Mouse (Mus musculus) heart, postnatal 4 days (tissue): ENCODE data around the gene Slc35b2. TPM values are rescaled to one million over a fixed set of nuclear protein-coding genes. Genes with fewer than 3 reads are reported as not detected.

Source experiments
- DNase-seq: peaks from one replicate; pipeline ENCODE4 v3.0.0; 2021
- total RNA-seq, 2 experiments: library from RNA; stranded (reverse); gene quantifications; 2 replicates each; pipeline ENCODE4 v1.2.3; 2021

Slc35b2 gene
- 10 to 100 TPM; 37.3 to 39.2 TPM for total RNA-seq

DNA sequence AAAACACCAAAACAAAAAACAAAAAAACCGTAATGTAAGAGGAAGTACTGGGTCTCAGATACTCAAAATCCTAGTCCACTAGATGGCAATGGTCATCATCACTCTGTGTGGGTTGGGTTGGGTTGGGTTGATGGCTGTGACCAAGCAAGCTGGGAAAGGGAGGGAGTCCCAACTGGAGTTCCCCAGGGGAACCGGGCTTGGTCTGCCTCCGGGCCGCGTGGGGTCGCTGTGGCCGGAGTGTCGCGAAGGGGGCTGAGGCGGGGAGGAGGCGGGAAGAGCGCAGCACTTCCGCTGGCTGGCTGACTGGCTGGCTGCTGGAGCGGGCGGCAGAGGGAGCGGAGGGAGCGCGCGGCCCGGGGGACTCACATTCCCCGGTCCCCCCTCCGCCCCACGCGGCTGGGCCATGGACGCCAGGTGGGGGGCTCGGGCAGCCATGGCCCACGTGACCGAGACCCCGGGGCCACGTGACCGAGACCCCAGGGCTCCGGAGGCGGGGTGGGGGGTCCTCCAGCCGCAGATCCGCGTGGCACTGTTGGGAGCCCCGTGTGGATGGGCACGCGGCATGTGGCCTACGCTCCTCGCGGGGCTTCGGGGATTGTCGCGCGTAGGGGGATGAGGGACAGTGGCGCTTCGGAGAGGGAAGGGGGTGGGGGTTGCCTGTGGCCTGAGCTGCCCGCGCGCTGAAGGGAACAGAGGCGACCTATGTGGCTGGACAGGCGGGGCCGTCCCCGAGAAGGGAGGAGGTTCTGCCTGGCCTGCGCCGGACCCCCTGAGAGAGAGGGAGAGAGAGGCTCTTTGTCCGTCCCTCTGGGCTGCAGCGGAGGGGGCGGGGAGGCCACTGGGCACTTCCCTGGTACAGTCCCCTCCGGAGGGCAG is at the start of gene Slc35b2:
Slc35b2 (plus strand) TSS at position 220 of the 876 bp plus-strand sequence.
- DNase-seq, result peak; percentile 98

DNA sequence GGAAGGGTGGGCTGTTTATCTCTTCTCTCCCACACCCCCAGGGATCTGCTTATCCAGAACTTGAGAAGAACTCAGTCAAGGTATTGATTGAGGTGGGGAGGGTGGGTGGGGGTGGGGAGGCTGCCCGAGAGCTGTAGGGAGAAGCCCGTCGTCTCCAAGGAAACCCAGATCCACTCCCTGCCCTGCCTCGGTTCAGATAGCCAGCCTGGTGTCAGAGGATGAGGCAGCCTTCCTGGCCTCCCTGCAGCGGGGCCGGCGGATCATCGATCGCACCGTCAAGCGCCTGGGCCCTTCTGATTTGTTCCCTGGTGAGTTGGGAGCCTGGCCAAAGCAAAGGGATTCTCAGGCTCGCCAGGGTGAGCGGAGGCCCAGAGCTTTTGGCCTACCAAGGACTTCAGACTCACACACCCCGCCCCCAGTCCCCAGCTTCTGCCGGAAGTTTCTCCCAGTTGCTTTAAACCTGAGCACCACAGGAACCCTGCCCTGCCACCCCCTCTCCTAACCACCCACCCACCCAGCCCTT is 48.4 kb upstream of the Slc35b2 start:
- no peak for DNase-seq

DNA sequence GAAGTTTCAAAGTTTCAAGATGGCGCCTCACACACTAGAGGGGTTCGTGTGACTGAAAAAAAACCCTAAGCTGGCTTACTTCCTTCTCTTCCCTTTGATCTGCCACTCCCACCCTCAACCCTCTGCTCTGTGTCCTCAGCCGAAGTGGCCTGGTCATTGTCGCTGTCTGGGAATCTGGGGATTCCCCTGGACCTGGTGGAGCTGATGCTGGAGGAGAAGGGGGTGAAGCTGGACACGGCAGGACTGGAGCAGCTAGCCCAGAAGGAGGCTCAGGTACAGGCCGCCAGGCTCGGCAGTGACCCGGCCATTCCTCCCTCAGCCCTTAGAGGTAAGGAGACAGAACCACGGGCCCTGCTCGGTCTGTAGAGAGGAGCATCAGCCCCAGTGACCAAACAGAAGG is 47.9 kb upstream of the Slc35b2 start:
- no peak for DNase-seq

DNA sequence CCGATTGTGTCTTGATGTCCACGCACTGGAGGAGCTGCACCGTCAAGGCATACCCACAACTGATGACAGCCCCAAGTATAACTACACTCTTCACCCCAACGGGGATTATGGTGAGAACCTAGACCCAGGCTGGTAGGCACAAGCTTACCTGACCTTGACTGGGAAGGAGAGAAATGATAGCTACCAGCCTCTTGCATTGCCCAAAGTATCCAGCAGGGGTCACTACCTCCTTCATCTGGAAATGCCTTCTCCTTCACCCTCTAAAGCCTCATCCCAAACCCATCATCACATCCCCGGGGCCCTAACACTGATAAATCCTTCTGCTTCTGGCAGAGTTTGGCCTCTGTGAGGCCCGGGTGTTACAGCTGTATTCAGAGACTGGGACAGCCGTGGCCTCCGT is 47.2 kb upstream of the Slc35b2 start:
- DNase-seq, result peak; percentile 87

DNA sequence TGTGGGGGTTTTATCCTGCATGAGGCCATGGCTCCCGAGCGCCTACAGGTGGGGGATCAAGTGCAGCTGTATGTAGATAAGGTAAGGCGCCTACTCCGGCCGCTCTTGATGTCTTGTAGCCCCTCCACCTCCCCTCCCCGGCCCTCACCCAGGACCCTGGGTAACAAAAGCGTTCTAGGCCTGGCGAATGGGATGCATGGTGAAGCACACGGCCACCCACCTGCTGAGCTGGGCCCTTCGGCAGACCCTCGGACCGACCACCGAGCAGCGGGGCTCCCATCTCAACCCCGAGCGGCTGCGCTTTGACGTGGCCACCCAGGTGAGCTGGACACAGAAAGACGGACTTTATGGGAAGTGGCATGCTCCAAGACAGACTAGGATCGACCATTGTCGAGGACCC is 46.5 kb upstream of the Slc35b2 start:
- DNase-seq, result no peak

DNA sequence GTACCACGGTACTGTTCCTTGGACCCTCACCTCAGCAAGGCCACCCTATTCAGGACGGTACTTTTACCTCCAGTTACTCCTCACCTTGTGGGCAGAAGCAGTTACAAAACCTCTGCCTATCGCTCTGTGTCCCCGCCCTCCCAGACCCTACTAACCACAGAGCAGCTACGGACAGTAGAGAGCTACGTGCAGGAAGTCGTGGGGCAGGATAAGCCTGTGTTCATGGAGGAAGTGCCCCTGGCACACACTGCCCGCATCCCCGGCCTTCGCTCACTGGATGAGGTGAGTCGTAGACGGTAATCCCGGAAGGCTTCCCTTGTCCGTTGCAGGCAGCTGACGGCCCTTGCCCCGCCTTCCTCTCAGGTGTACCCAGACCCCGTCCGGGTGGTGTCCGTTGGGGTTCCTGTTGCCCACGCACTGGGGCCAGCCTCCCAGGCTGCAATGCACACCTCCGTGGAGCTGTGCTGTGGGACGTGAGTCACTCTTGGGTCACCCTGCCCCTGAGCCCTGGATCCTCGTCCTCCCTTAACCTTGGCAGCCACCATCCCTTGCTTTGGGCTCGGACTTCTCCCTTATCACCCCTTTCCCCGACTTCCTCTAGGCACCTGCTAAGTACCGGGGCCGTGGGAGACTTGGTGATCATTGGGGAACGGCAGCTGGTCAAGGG is 46.0 kb upstream of the Slc35b2 start:
- DNase-seq, result no peak

DNA sequence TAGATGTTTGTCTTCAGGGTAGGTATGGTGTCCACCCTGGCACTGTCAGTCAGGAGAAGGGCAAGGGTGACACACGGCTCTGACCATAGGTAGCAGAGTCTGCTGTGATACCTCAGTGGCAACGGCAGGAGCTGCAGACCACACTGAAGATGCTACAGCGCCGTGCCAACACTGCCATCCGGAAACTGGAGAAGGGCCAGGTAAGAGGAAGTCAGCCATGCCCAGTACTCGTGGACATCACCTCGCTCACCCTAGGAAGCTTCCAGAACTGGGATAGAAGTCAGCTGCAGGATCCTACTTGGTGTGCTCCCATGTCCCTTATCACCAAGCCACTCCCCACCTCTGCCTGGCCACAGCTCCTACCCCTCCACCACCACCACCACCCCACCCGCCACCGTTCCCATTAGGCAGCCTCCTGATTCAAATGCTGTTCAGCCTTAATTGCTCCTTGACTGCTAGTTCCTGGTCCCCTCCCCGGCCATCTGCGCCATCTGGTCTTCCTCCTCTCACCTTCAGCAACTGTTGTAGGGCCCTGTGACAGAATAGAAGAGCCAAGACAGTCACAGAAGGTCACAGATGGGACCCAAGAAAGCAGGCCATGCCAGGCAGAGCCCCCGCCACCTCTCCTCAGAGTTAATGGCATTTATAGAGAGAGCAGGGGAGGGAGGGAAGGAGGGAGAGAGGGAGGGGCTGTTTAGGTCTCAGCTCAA is 44.8 kb upstream of the Slc35b2 start:
- no peak for DNase-seq

DNA sequence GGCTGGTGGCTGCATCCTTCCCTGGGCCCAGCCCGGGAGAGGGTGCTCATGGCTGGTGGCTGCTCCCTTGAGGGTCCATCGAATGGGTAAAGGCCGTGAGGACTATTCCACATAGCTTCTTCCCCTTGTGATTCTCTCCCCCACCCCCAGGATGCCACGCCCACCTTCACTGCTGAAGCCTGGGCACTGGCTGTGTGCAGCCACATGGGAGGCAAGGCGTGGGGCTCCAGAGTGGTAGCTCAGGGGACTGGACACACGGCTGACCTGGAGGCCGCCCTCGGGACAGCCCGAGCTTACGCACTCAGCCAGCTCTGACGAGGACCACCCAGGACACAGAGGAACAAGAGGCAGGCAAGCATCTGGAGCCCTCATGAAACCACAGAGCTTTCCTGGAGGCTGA is 43.5 kb upstream of the Slc35b2 start:
- DNase-seq, result no peak

DNA sequence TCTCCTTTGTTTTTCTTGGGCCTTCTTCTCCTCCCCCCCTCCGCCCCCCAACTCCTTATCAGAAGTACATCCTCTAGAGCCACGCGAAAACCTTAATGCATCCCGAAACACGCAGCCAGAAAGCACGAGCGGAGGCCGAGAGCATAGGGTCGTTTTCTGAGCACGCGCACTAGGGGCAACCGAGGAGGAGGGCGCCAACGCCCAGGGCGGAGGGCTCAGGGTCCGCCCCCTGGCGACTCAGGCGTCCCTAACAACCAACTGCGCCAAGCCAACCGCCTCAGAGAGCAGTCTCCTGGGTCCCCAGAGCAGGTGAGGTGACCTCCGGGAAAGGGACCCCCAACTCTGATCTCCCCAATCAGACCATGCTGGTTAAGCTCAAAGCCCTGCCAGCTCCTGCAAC is 40.4 kb upstream of the Slc35b2 start, which contains the start of gene Tcte1:
Tcte1 (plus strand) TSS at position 172 of the 400 bp plus-strand sequence.
- no peak for DNase-seq

DNA sequence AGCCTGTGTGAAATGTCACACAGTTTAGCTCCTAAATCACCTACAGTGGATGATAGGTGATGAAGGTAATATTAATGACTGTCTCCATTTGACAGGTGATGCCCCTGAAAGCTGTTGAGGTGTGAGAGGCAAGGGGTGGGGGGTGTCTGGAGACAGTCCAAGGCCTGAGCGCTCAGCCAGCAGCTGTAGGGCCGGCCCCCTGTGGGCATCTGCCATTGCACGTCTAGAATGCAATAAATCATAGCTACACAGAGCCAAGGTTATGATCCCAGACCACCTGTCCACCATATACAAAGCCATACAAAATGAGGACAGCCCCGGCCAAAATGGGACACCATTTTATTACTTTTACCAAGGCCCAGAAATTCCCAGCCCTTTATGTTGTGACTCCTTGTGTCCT is 38.7 kb upstream of the Slc35b2 start:
- no peak for DNase-seq

DNA sequence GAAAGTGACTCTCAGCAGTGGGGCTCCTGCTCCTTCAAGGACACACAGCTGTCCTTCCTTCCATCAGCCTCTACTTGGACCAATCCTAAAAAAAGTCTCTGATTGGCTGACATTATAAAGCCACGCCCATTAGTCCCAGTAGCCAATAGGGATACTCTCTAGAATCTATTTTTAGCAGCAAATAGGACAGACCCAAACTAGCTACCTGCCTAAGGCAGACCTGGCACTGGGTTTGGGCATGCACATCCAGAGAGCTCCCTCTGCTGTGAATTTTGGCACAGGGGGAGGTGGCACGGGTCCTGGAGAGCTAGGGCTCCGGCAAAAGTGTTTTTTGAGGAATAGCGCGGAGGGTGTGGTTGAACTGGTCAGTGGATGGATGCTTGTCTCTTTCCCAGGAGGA is 37.1 kb upstream of the Slc35b2 start:
- DNase-seq, result no peak

DNA sequence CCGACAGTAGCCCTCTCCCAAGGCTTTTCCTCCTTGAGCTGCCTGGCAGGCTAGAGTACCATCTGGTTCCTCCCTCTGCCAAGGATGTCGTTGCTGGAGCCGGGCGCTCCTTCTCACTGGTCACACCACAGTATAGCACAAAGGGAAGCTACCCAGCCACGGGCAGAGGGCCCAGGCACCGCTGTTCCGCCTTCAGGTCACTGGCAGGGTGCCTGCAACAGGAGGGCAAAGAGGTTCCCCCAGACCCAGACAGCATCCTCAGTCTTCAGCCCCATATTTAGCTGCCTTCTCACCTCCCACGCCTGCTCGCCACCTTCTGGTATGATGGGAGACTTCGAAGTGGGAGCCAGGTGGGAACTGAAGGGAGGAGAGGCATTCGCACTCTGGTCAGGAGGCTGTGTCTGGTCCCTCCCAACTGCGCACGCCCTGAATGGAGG is 33.3 kb upstream of the Slc35b2 start:
- DNase-seq, result no peak

DNA sequence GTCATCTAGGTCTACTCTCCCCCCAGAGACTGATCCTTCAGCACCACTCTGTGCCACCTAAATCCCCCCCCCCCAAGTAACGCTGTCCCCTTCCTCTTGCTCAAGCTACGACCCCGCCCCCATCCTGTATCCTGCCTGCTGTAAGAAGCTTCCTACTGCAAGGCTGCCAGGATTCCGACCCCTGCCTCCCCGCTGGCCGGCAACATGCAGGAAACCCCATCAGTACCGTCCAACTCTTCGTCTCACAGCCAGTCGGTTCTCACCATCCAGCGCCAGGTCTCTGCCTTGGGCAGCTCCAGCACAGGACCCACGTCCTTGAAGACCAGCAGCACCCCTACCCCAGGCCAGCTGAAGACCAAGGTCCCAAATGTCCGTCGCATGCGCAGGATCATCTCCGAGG is 30.8 kb upstream of the Slc35b2 start:
- DNase-seq, result no peak

DNA sequence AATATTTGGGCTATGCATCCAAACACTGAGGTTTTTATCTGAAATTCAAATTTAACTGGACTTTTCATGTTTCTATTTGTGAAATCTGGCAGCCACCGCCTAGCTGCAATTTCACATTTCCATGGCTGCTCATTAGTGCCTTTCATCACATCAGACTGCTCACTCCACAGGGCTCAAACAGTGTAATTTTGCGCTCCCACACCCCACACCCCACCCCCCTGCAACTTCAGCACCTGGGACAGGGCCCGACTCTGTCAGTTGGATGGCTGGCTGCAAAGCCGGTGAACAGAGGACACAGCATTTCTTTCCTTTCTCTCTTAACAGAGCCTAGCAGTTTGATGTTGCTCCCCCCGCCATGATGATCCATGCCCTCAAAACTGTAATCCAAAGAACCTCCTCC is 27.4 kb upstream of the Slc35b2 start:
- DNase-seq, result no peak

DNA sequence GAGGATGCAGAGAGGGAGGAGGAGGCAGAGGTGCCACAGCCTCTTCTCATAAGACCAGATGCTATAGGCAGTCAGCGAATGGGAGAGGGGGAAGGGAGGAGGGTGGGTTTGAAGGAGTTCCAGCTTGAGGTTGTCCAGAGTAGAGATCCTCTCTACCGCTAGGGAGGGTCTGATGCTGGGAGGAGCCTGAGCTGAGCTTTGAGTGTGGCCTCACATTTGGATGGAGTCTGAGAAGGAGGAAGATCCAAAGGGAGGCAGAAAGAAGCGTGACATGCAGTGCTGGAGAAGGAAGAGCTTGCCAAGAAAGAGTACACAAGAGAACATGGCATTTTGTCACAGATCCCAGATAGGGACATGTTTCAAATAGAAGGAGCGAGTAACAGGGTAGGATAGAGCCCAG is 25.3 kb upstream of the Slc35b2 start:
- no peak for DNase-seq

DNA sequence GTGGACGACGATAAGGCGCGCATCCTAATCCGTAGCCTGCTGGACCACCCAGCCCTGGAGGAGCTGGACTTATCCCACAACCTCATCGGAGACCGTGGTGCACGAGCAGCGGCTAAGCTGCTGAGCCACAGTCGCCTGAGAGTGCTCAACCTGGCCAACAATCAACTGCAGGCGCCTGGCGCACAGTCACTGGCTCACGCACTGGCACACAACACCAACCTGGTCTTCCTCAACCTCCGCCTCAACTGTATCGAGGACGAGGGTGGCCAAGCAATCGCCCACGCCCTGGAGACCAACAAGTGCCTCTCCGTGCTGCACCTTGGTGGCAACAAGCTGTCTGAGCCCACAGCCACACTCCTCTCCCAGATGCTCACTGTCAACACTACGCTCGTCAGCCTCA is 24.0 kb upstream of the Slc35b2 start:
- no peak for DNase-seq

DNA sequence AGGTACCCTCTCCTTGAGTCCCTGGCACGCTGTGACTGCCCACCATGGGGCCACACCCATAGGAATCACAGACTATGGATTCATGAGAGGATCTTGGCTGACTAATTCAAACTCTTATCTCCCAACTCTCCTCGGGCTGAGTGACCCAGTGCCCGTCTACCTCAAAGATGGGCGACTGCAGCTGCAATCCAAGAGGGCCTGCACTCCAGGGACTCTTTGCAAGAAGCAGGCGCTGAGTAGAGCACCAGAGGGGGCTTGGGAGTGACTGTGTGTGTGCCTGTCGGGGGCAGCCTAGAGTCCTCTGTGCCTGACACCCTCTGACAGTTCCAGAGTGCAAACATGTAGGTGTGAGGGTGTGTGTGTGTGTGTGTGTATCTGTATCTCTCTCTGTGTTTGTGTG is 21.5 kb upstream of the Slc35b2 start:
- DNase-seq, result no peak

DNA sequence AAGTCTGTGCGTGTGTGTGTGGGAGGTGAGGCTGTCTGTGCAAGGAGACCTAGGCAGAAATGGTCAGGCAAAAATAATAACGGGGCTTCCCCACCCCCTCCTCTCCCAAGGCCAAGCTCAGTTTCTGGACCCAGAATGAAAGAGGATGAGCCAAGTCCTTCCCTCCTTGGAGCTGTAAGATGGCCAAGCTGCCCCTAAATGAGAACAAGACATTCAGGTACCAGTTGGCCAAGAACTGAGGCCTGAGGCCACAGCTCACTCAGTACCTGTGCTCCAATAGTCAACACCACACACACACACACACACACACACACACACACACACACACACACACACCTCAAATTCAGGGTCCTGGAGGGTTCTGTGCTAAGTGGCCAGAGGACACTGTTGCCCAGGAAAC is 21.0 kb upstream of the Slc35b2 start:
- DNase-seq, result no peak

DNA sequence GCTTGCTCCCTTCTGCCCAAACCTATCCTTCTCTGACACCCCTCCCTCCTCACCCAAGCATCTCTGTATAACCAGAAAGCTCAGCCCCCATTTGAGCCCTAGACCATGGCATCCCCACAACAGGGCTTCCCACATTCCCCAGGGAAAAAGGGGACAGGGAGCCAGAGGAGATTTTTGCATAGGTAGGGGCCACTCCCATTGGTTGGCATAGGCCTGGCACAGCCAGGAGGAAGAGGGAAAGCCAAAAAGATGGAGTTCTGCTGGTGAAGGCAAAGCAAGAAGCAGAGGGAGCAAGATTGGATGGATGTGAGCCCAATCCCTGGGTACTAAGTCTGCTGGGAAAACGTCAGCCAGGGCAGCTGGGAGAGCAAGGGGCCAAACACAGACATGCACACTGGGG is 20.6 kb upstream of the Slc35b2 start:
- DNase-seq, result no peak

DNA sequence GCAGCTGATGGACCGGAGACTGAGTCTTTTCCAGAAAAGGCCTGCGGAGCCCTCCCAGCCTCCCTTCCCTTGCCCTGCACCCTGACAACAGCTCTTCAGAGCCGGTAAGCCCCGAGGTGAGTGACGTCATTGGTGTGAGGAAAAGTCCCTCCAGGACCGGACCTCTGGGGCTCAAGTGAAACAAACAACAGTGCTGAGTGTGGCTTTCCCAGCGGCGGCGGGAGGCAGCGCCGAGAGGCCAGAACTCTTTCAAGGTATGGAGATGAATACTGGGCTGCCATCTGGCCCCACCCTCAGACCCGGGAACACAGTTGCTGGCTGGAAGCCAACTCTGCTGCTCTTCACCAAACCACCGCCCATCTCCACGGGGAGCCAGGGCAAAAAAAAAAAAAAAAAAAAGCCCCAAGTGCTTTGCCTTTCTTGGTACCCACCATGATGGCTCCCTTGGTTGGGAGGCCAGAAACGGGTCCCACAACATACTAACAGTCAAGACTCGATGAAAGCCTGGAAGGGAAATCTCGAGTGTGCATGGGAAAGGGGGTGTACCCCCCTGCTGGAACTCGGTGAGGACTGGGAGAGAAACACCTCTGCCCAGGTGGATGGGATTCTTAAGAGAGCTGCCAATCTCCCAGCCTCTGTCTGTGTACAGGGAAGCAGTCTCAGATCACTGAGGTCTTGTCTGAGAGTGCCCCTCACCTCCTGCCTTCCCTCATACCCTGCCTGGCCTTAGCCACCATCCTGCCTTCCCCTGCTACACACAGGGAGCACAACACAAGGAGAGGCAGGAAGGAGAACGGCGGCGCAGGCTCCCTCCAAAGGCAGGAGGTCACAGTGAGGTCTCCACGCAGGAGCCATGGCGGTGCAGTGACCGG is 19.4 kb upstream of the Slc35b2 start:
- DNase-seq, result no peak

DNA sequence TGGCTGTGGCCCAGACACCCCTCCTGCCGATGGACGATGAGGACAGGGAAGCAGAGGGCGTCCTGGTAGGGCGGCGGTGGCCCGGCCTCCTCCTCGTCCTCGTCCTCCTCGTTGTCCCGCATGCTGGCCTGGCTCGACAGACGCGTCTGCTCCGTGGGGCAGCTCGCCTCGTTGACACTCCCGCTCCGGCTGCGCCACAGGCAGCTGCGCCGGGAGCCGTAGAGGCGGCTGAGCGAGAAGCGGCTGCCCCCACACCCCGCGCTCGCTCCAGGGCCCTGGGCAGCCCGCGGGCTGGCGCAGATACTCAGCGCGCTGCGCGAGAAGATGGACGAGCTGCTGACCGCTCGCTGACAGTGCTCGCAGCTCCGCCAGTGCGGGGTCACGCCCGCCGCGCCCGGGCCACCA is 18.8 kb upstream of the Slc35b2 start:
- DNase-seq, result no peak
